Mouse (Mus musculus): ENCODE results near the gene Krt39. TPM values are rescaled to one million over a fixed set of nuclear protein-coding genes. Genes with fewer than 3 reads are reported as not detected.

Krt39 gene
- polyA plus RNA-seq (2012; rRNA removed), result 0.22 and 0.26 TPM in 2 replicates

GRCm38 (mm10) chr11:99521288-99521860, at the start of gene Krt39:
Gene Krt39, minus strand, starts transcription at chr11:99521338.
- Histone ChIP-seq H3K27me3 (ENCODE audit: control insufficient read depth, insufficient read depth, low read length) (no peaks in the 10 kb centered on the region), H3K4me1 (ENCODE audit: control insufficient read depth, insufficient read depth, low read length) (no peaks in the 10 kb centered on the region), H3K27ac (ENCODE audit: control insufficient read depth, insufficient read depth, low read depth, low read length) (no peak within 1 kb of the TSS), H3K4me3 (ENCODE audit: control insufficient read depth, low read depth, low read length) (no peak within 1 kb of the TSS), H3K36me3 (ENCODE audit: control insufficient read depth, insufficient read depth, low read length) (no peaks in the 10 kb centered on the region)
- TF ChIP-seq CTCF (IDR thresholded peaks at IDR 0.05; ENCODE audit: control insufficient read depth, insufficient read depth, insufficient replicate concordance, low read depth, low read length) (no peak), POLR2A (IDR thresholded peaks at IDR 0.05; ENCODE audit: control insufficient read depth, low read depth, low read length) (no peak)

- no peak for TF ChIP-seq CTCF (IDR thresholded peaks at IDR 0.05; ENCODE audit: control insufficient read depth, insufficient read depth, insufficient replicate concordance, low read depth, low read length)
- no peak for TF ChIP-seq POLR2A (IDR thresholded peaks at IDR 0.05; ENCODE audit: control insufficient read depth, low read depth, low read length)
- H3K36me3 ChIP-seq (ENCODE audit: control insufficient read depth, insufficient read depth, low read length), result no peaks in the 10 kb centered on the region
- no peaks in the 10 kb centered on the region for H3K27me3 ChIP-seq (ENCODE audit: control insufficient read depth, insufficient read depth, low read length)
- no peak within 1 kb of the TSS for H3K4me3 ChIP-seq (ENCODE audit: control insufficient read depth, low read depth, low read length)
- no peaks in the 10 kb centered on the region for H3K4me1 ChIP-seq (ENCODE audit: control insufficient read depth, insufficient read depth, low read length)
- no peak within 1 kb of the TSS for H3K27ac ChIP-seq (ENCODE audit: control insufficient read depth, insufficient read depth, low read depth, low read length)
These were observed 45.4 kb upstream of the Krt39 start, which contains the start of gene Krtap3-1 for GRCm38 (mm10) chr11:99566530-99566929. Gene Krtap3-1, minus strand, starts transcription at chr11:99566630.

- H3K36me3 ChIP-seq (ENCODE audit: control insufficient read depth, insufficient read depth, low read length), result no peaks in the 10 kb centered on the region
- H3K27ac ChIP-seq (ENCODE audit: control insufficient read depth, insufficient read depth, low read depth, low read length), result no peak overlapping the region
- TF ChIP-seq POLR2A (IDR thresholded peaks at IDR 0.05; ENCODE audit: control insufficient read depth, low read depth, low read length), result no peak
- TF ChIP-seq CTCF (IDR thresholded peaks at IDR 0.05; ENCODE audit: control insufficient read depth, insufficient read depth, insufficient replicate concordance, low read depth, low read length), result no peak
- H3K4me3 ChIP-seq (ENCODE audit: control insufficient read depth, low read depth, low read length), result no peak overlapping the region
- H3K4me1 ChIP-seq (ENCODE audit: control insufficient read depth, insufficient read depth, low read length), result no peaks in the 10 kb centered on the region
- no peaks in the 10 kb centered on the region for H3K27me3 ChIP-seq (ENCODE audit: control insufficient read depth, insufficient read depth, low read length)
These were observed 41.4 kb upstream of the Krt39 start for GRCm38 (mm10) chr11:99562580-99562979.

GRCm38 (mm10) chr11:99559366-99559765, 38.2 kb upstream of the Krt39 start, which contains the start of gene Gm11939:
Gene Gm11939, minus strand, starts transcription at chr11:99559466.
- no peak within 1 kb of the TSS for H3K27ac ChIP-seq (ENCODE audit: control insufficient read depth, insufficient read depth, low read depth, low read length)

GRCm38 (mm10) chr11:99557976-99558745, 37.0 kb upstream of the Krt39 start:
- no peaks in the 10 kb centered on the region for H3K27me3 ChIP-seq (ENCODE audit: control insufficient read depth, insufficient read depth, low read length)
- no peak overlapping the region for H3K27ac ChIP-seq (ENCODE audit: control insufficient read depth, insufficient read depth, low read depth, low read length)
- no peak overlapping the region for H3K4me3 ChIP-seq (ENCODE audit: control insufficient read depth, low read depth, low read length)
- TF ChIP-seq CTCF (IDR thresholded peaks at IDR 0.05; ENCODE audit: control insufficient read depth, insufficient read depth, insufficient replicate concordance, low read depth, low read length), result no peak
- TF ChIP-seq POLR2A (IDR thresholded peaks at IDR 0.05; ENCODE audit: control insufficient read depth, low read depth, low read length), result no peak
- H3K36me3 ChIP-seq (ENCODE audit: control insufficient read depth, insufficient read depth, low read length), result no peaks in the 10 kb centered on the region
- no peaks in the 10 kb centered on the region for H3K4me1 ChIP-seq (ENCODE audit: control insufficient read depth, insufficient read depth, low read length)

More at GRCm38 (mm10) chr11:99559366-99559765, 38.2 kb upstream of the Krt39 start, which contains the start of gene Gm11939:
- H3K27me3 ChIP-seq (ENCODE audit: control insufficient read depth, insufficient read depth, low read length), result no peaks in the 10 kb centered on the region
- no peaks in the 10 kb centered on the region for H3K36me3 ChIP-seq (ENCODE audit: control insufficient read depth, insufficient read depth, low read length)
- TF ChIP-seq POLR2A (IDR thresholded peaks at IDR 0.05; ENCODE audit: control insufficient read depth, low read depth, low read length), result no peak
- no peak for TF ChIP-seq CTCF (IDR thresholded peaks at IDR 0.05; ENCODE audit: control insufficient read depth, insufficient read depth, insufficient replicate concordance, low read depth, low read length)
- H3K4me1 ChIP-seq (ENCODE audit: control insufficient read depth, insufficient read depth, low read length), result no peaks in the 10 kb centered on the region
- no peak within 1 kb of the TSS for H3K4me3 ChIP-seq (ENCODE audit: control insufficient read depth, low read depth, low read length)

- TF ChIP-seq CTCF (IDR thresholded peaks at IDR 0.05; ENCODE audit: control insufficient read depth, insufficient read depth, insufficient replicate concordance, low read depth, low read length) (no peak), POLR2A (IDR thresholded peaks at IDR 0.05; ENCODE audit: control insufficient read depth, low read depth, low read length) (no peak)
- no peak within 1 kb of the TSS for H3K27ac ChIP-seq (ENCODE audit: control insufficient read depth, insufficient read depth, low read depth, low read length)
- no peaks in the 10 kb centered on the region for H3K36me3 ChIP-seq (ENCODE audit: control insufficient read depth, insufficient read depth, low read length)
- no peaks in the 10 kb centered on the region for H3K4me1 ChIP-seq (ENCODE audit: control insufficient read depth, insufficient read depth, low read length)
- no peak within 1 kb of the TSS for H3K4me3 ChIP-seq (ENCODE audit: control insufficient read depth, low read depth, low read length)
- H3K27me3 ChIP-seq (ENCODE audit: control insufficient read depth, insufficient read depth, low read length), result no peaks in the 10 kb centered on the region
These were observed 35.6 kb upstream of the Krt39 start, which contains the start of gene Krtap3-2 for GRCm38 (mm10) chr11:99556753-99557152. Gene Krtap3-2, minus strand, starts transcription at chr11:99556853.

GRCm38 (mm10) chr11:99556195-99556594, 35.1 kb upstream of the Krt39 start:
- TF ChIP-seq POLR2A (IDR thresholded peaks at IDR 0.05; ENCODE audit: control insufficient read depth, low read depth, low read length), result no peak
- no peak for TF ChIP-seq CTCF (IDR thresholded peaks at IDR 0.05; ENCODE audit: control insufficient read depth, insufficient read depth, insufficient replicate concordance, low read depth, low read length)
- no peaks in the 10 kb centered on the region for H3K27me3 ChIP-seq (ENCODE audit: control insufficient read depth, insufficient read depth, low read length)

More at GRCm38 (mm10) chr11:99556195-99556594, 35.1 kb upstream of the Krt39 start:
- no peak overlapping the region for H3K4me3 ChIP-seq (ENCODE audit: control insufficient read depth, low read depth, low read length)
- H3K27ac ChIP-seq (ENCODE audit: control insufficient read depth, insufficient read depth, low read depth, low read length), result no peak overlapping the region
- no peaks in the 10 kb centered on the region for H3K36me3 ChIP-seq (ENCODE audit: control insufficient read depth, insufficient read depth, low read length)
- H3K4me1 ChIP-seq (ENCODE audit: control insufficient read depth, insufficient read depth, low read length), result no peaks in the 10 kb centered on the region

All from testis, adult 2 months (tissue).